Mouse (Mus musculus): ENCODE data around the gene Csrnp3.

Gene Csrnp3

GRCm38 (mm10) chr2:66019235-66019634, 173.7 kb downstream of the Csrnp3 start:
- no peak for DNase-seq (ENCODE audit: low spot score in 2 of 2)

- no peak for DNase-seq (ENCODE audit: low spot score in 2 of 2)
Observed at GRCm38 (mm10) chr2:66023419-66023818, 177.9 kb downstream of the Csrnp3 start.

GRCm38 (mm10) chr2:66024837-66025236, 179.3 kb downstream of the Csrnp3 start:
- DNase-seq (ENCODE audit: low spot score in 2 of 2): no peak

GRCm38 (mm10) chr2:66028812-66029211, 183.2 kb downstream of the Csrnp3 start:
- no peak for DNase-seq (ENCODE audit: low spot score in 2 of 2)

GRCm38 (mm10) chr2:66034907-66035679, 189.5 kb downstream of the Csrnp3 start:
- no peak for DNase-seq (ENCODE audit: low spot score in 2 of 2)

- DNase-seq (ENCODE audit: low spot score in 2 of 2): no peak
Observed at GRCm38 (mm10) chr2:66040611-66041010, 195.0 kb downstream of the Csrnp3 start.

- no peak for DNase-seq (ENCODE audit: low spot score in 2 of 2)
Observed at GRCm38 (mm10) chr2:66041203-66041916, 195.8 kb downstream of the Csrnp3 start.

- DNase-seq (ENCODE audit: low spot score in 2 of 2): no peak
Observed at GRCm38 (mm10) chr2:66041917-66042419, 196.4 kb downstream of the Csrnp3 start.

GRCm38 (mm10) chr2:66043441-66044404, 198.2 kb downstream of the Csrnp3 start:
- DNase-seq (ENCODE audit: low spot score in 2 of 2): no peak

GRCm38 (mm10) chr2:66044405-66045089, 199.0 kb downstream of the Csrnp3 start:
- no peak for DNase-seq (ENCODE audit: low spot score in 2 of 2)

GRCm38 (mm10) chr2:66063291-66063690, 217.7 kb downstream of the Csrnp3 start:
- DNase-seq (ENCODE audit: low spot score in 2 of 2): no peak

- DNase-seq (ENCODE audit: low spot score in 2 of 2): no peak
Observed at GRCm38 (mm10) chr2:66069454-66069853, 223.9 kb downstream of the Csrnp3 start.

- no peak for DNase-seq (ENCODE audit: low spot score in 2 of 2)
Observed at GRCm38 (mm10) chr2:66080731-66081130, 235.2 kb downstream of the Csrnp3 start.

Data from spleen, postnatal 36 days (tissue).